Mouse (Mus musculus) spleen, adult 2 months (tissue): ENCODE measurements around the gene Psd. TPM values are rescaled to one million over a fixed set of nuclear protein-coding genes. Genes with fewer than 3 reads are reported as not detected.

Source experiments
- DNase-seq, 2 experiments: peaks; one replicate each; pipeline versions ENCODE4 v3.0.0 to v3.0.0-alpha.2; 2012 to 2021; ENCODE audit warnings: low spot score in 2 of 2, low read depth in 1 of 2
- H3K27ac ChIP-seq: fragments of 200-500 bp; 2 replicates; pipeline ENCODE4 v1.5.1; 2012; ENCODE audit warnings: low read length, inconsistent platforms; ENCODE audit not compliant: insufficient read depth
- H3K27me3 ChIP-seq: fragments of 200-500 bp; 2 replicates; pipeline ENCODE4 v1.6.1; 2012; ENCODE audit warnings: mild to moderate bottlenecking, moderate library complexity, low read length, inconsistent platforms; ENCODE audit not compliant: control insufficient read depth, insufficient read depth
- H3K36me3 ChIP-seq: fragments of 200-500 bp; 2 replicates; pipeline ENCODE4 v1.6.1; 2012; ENCODE audit warnings: mild to moderate bottlenecking, low read length, inconsistent platforms; ENCODE audit not compliant: control insufficient read depth, insufficient read depth
- H3K4me1 ChIP-seq: fragments of 200-500 bp; 2 replicates; pipeline ENCODE4 v1.6.1; 2011; ENCODE audit warnings: inconsistent platforms; ENCODE audit not compliant: control insufficient read depth, insufficient read depth, insufficient read length
- H3K4me3 ChIP-seq: fragments of 200-500 bp; 2 replicates; pipeline ENCODE4 v1.5.1; 2011; ENCODE audit warnings: mild to moderate bottlenecking, inconsistent platforms; ENCODE audit not compliant: insufficient read depth, insufficient read length; ENCODE audit errors: extremely low read depth
- CTCF ChIP-seq: fragments of 200-500 bp; IDR thresholded peaks from 2 replicates; pipeline ENCODE4 v1.5.1; 2011; ENCODE audit warnings: mild to moderate bottlenecking, inconsistent platforms; ENCODE audit not compliant: insufficient read depth, insufficient read length, insufficient replicate concordance; ENCODE audit errors: extremely low read depth
- POLR2A ChIP-seq: fragments of 200-500 bp; IDR thresholded peaks from 2 replicates; pipeline ENCODE4 v1.6.1; 2011; ENCODE audit warnings: low read depth, low read length, inconsistent platforms
- WGBS: fragments of 180-500 bp; shearing (Covaris S2); methylation state at CpG from one replicate; pipeline ENCODE4 v1.1.7; 2018; 5-methylcytosine and 5-hydroxymethylcytosine counted together
- polyA plus RNA-seq: library from polyadenylated mRNA; depleted of rRNA; stranded (reverse); fragments of >200 nt; gene quantifications from 2 replicates; pipeline ENCODE4 v1.2.3, GENCODE M21; 2012

The Psd gene
- polyA plus RNA-seq, 1 experiment: 3.6 TPM

DNA sequence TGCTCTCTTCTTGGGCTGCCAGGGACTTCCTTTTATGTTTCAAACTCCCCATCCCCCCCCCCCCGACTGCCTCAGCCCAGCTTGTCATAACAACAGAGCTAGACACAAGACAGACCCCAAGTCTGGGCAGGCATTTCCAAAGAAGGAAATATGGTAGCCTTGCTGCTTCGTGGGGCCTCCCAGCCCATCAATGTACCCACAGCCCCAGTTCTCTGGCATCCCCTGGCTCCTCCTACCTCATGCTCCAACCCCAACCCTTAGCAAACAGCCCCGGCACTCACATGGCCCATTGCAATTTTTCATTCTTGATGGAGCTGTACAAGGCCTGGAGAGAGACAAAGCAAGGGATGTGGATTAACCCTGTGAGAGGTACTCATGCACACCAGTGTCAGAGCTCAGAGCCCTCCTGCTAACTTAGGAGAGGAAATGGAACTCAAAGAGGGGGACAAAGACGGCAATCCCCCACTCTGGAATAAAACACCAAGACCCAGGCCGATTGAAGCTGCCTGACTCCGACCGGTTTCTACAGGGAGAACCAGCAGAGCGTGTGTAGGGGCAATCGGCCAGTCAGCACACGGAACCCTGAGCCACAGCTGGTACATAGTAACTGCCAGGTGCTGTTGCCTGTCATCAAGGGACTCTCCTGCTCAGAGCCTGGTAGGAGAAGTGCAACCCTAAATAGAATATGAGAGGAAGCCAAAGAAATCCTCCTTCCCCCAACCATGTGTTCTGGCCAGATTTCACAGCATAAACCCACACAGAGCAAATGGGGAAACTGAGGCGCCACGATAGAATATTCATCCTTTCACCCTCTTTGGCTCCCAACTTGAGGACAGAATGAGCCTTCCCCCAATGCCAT lies 11.0 kb downstream of the Psd start:
- Histone ChIP-seq H3K4me3 (no peak overlapping the region), H3K27ac (no peak overlapping the region), H3K4me1 (peaks cover 10% of the 10 kb centered on the region), H3K27me3 (peaks cover 19% of the 10 kb centered on the region), H3K36me3 (peaks cover 21% of the 10 kb centered on the region)
- no peak for DNase-seq
- WGBS: 51% methylated on average over 12 of the region's 12 CpGs
- TF ChIP-seq POLR2A (no peak), CTCF (no peak)

DNA sequence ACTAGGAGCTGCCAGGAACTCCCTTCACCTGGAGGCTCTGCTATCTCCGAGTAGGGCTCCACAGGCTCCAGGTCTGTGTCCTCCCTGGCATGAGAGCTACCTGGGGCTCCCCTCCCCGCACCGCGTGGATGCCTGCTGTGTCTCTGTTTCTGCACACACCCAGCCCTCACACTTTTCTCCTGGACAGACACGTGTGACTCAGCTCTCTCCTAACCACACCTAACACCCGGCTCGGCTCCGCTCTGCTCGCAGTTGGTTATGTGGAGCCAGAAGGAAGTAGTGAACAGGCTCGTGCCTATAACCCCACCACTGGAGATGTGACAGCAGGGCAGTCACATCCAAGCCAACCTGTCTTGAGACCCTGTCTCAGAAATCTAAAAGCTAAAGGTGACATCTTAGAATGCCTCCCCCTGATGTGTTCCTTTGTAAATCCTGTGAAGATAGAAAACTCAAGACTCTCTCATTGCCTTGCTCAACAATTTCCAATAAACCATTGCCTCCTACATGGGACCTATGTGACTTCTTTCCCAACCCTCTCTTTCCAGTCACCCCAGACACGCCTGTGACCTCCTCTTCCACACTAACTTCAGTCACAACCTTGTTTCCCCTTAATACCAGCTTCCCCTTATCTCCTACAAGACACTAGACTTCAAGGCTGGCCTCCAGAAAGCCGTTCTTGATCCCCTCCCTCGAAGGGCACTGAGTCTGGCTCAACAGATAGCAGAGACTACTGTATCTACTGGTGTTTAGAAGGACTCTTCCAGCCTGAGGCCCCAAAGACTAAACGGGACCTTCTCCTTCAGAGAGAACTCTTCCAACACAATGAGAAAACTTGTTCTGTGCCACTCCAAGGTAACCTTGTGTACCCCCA lies 11.8 kb downstream of the Psd start:
- Histone ChIP-seq H3K36me3 (peaks cover 30% of the 10 kb centered on the region), H3K4me1 (peaks cover 10% of the 10 kb centered on the region), H3K27me3 (peaks cover 19% of the 10 kb centered on the region), H3K27ac (no peak overlapping the region), H3K4me3 (no peak overlapping the region)
- DNase-seq: no peak
- TF ChIP-seq POLR2A: no peak
- no peak for TF ChIP-seq CTCF
- 11% methylated on average over 14 of the region's 14 CpGs for WGBS

DNA sequence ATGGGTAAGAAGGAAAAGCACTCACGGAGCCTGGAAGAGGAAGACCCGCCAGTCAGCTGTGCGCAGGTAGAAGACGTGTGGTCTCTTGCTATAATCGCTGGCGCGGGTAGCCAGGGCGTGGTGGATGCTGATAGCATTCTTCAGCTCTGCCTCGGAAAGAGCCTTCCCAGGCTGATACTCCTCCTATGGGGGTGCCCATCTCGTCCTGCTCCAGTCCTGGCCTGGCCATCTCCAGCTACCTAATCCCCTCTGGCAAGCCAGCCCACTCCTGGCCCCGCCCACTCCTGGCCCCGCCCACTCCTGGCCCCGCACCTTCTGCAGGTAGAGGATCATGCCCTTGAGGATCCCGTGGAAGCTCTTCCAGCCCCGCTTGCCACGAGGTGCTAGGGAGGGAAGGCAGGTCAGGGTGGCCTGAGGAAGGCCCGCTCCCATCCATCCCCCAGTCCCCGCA lies 12.8 kb downstream of the Psd start:
- H3K27me3 ChIP-seq: peaks cover 19% of the 10 kb centered on the region
- peaks cover 10% of the 10 kb centered on the region for H3K4me1 ChIP-seq
- peaks cover 37% of the 10 kb centered on the region for H3K36me3 ChIP-seq
- DNase-seq: no peak
- no peak overlapping the region for H3K27ac ChIP-seq
- whole genome bisulfite sequencing: 42% methylated on average over 18 of the region's 18 CpGs
- TF ChIP-seq POLR2A: no peak
- no peak for TF ChIP-seq CTCF
- no peak overlapping the region for H3K4me3 ChIP-seq

DNA sequence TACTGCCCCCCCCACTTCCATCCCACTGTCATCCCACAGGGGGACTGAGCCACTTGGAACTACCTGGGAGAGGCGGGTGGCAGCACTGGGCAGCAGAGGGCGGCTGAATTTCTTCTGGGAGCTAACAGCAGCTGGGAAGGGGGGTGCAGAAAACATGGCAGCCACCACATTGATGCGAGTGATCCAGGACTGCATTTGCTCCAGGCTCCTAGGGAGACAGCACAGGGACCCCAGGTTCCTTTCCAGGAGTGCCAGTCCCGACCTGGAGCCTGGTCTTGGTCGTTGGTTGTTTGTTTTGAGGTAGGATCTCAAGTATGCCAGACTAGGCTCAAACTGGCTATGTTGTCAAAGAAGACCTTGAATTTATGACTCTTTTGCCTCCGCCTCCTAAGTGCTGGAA lies 13.4 kb downstream of the Psd start:
- Histone ChIP-seq H3K27me3 (peaks cover 19% of the 10 kb centered on the region), H3K27ac (no peak overlapping the region), H3K4me3 (no peak overlapping the region), H3K4me1 (peaks cover 14% of the 10 kb centered on the region), H3K36me3 (peaks cover 40% of the 10 kb centered on the region)
- TF ChIP-seq POLR2A (no peak), CTCF (no peak)
- 92% methylated on average over 6 of the region's 6 CpGs for whole genome bisulfite sequencing
- no peak for DNase-seq

DNA sequence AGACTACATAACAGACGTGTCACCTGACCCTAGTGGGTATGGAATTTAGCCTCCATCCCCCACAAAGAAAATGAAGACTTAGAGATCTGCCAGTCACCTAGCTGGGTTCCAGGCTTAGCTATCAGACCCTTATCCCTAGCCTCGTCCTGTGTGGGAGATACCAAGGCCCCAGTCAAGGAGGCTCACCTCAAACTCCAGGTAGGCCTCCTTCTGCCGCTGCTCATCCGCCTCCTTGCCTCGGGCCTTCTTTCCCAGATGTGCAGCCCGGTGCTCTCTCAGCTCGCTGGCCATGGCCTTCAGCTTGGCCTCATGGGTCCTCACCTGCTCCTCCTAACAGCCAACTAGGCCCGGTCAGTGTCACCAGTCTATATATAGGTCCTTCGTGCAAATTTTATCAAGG lies 13.8 kb downstream of the Psd start:
- peaks cover 14% of the 10 kb centered on the region for H3K27me3 ChIP-seq
- WGBS: 90% methylated on average over 9 of the region's 9 CpGs
- H3K36me3 ChIP-seq: peaks cover 45% of the 10 kb centered on the region
- H3K27ac ChIP-seq: no peak overlapping the region
- H3K4me1 ChIP-seq: peaks cover 18% of the 10 kb centered on the region
- TF ChIP-seq CTCF (no peak), POLR2A (no peak)
- no peak for DNase-seq
- H3K4me3 ChIP-seq: no peak overlapping the region

DNA sequence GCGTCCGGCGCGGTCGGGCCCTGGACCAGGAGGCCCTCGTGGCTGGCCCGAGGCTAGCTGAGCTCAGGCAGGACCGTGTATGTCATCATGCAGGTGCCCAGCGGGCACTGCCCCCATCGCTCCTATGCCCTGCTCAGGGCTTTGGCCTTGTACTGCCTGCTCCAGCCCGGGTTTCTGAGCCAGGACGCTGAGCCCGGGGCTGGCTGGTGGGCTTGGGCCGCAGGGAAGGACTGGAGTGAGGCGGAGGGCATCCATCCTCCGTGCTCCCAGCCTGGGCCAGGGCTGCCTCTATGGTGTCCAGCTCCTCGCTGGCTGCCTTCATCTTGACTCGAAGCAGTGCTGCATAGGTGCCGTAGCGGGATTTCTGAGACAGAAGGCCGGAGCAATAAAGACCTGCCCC lies 14.4 kb downstream of the Psd start:
- 95% methylated on average over 21 of the region's 21 CpGs for WGBS
- Histone ChIP-seq H3K4me3 (no peak overlapping the region), H3K27ac (no peak overlapping the region), H3K4me1 (peaks cover 17% of the 10 kb centered on the region), H3K36me3 (peaks cover 50% of the 10 kb centered on the region), H3K27me3 (peaks cover 9% of the 10 kb centered on the region)
- TF ChIP-seq POLR2A (no peak), CTCF (no peak)
- no peak for DNase-seq
